Mouse (Mus musculus) small intestine, adult 2 months (tissue): ENCODE data around the gene Tinagl1.

Experiments
- CTCF ChIP-seq: fragments of 200-500 bp; IDR thresholded peaks from 2 replicates; pipeline ENCODE4 v1.5.1; 2012; ENCODE audit warnings: low read depth, mild to moderate bottlenecking, control low read depth, inconsistent platforms, low read length, moderate library complexity, mixed read lengths; ENCODE audit not compliant: insufficient replicate concordance, insufficient read length; ENCODE audit errors: extremely low read depth
- POLR2A ChIP-seq: fragments of 200-500 bp; IDR thresholded peaks from 2 replicates; pipeline ENCODE4 v1.6.1; 2012; ENCODE audit warnings: low read depth, mild to moderate bottlenecking, control low read depth, inconsistent platforms, low read length, moderate library complexity

- TF ChIP-seq CTCF (no peak), POLR2A (no peak)
Measured at GRCm38 (mm10) chr4:130180909-130181602, 6.1 kb upstream of the Tinagl1 start.
